Mouse (Mus musculus): Measurements from ENCODE around the gene Mipep. TPM values are rescaled to one million over a fixed set of nuclear protein-coding genes. Genes with fewer than 3 reads are reported as not detected.

Gene Mipep
- total RNA-seq, 1 experiment = 7.9 TPM

DNA sequence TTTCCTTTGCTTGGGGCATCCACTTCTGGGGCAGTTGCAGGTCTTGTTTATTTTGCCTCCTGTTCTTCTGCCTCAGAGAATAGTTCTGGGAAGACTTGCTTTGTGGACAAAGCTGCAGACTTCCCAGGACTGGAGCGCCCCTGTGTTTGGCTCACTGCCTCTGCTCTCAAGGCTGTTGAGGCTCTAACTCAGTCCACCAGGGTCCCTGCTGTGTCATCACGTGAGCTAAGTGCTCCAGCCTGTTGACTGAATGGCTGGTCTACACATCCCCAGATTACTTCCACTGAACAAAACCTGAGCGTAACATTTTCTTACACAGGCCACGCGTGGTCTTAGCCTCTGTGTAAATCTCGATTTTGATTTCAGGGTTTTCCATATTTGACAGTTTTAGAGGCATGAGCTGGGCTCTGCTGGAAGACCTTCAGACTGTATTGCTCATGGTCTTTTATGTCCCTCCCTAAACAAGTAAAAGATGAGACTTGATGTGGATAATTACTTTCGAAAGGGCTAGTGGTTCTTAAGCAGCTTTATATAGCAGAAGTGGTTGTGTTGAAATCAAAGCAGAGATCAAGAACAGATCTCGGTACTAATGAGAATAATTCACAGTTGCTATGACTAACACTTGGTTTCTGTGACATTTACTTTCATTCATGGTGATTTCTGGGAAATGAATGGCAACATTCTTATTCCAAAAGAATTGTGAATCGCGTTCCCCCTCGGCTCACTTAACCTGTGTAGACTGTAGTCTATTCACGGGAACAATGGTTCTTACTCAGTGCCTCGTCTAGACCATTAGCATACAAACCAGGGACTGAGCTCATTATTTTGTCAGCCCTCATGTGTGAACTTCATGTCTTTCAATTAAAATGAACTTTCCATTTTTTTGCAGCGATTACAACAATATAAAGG lies 31.2 kb upstream of the Mipep start:
- no peak overlapping the region for H3K9ac ChIP-seq (ENCODE audit: insufficient read depth, low read depth, low read length, poor library complexity, severe bottlenecking)
- no peak overlapping the region for H3K27ac ChIP-seq (ENCODE audit: insufficient read depth, low read depth, low read length, poor library complexity, severe bottlenecking)
- peaks cover 32% of the 10 kb centered on the region for H3K36me3 ChIP-seq (ENCODE audit: control insufficient read depth, insufficient read depth, low read length, poor library complexity, severe bottlenecking)
- no peaks in the 10 kb centered on the region for H3K9me3 ChIP-seq (ENCODE audit: control insufficient read depth, insufficient read depth, low read depth, low read length)
- peaks cover 0 to 5% of the 10 kb centered on the region in 2 experiments; a peak in 2 of 4 replicates for H3K4me1 ChIP-seq (ENCODE audit: control insufficient read depth in 2 of 2, insufficient read depth in 2 of 2, low read length in 2 of 2, poor library complexity in 1 of 2)
- DNase-seq (ENCODE audit: low read depth, low spot score) = no peak
- TF ChIP-seq MAFK (IDR thresholded peaks at IDR 0.05; ENCODE audit: insufficient read depth, low read depth, low read length) (no peak), CHD2 (IDR thresholded peaks at IDR 0.05; ENCODE audit: low read depth, low read length) (no peak), ZC3H11A (IDR thresholded peaks at IDR 0.05; ENCODE audit: borderline replicate concordance, low read depth, low read length) (no peak), HCFC1 (IDR thresholded peaks at IDR 0.05; ENCODE audit: borderline replicate concordance, insufficient read depth, low read length) (no peak), ZNF384 (IDR thresholded peaks at IDR 0.05; ENCODE audit: low read depth, low read length) (no peak)
- H3K4me3 ChIP-seq (ENCODE audit: insufficient read depth in 1 of 2, low read depth in 1 of 2, low read length in 2 of 2, poor library complexity in 1 of 2, severe bottlenecking in 1 of 2) = no peak overlapping the region
- in situ Hi-C loops (cut with MboI; ENCODE audit: low sequenced_read_pairs in 2 of 2, unreplicated experiment in 2 of 2) = no loop called here

DNA sequence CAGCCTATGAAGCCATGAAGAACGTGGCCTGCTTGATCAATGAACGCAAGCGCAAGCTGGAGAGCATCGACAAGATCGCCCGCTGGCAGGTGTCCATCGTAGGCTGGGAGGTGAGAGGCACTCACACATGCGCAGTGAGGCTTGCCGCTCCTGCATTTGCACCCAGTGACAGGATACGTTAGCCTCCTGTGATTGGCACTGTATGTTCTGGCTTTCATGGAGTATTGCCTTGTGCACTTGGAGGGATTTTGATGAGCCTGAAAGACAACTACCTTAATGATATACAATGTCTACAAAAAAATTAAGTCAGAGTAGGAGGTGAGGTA lies 30.6 kb upstream of the Mipep start:
- TF ChIP-seq CHD2 (IDR thresholded peaks at IDR 0.05; ENCODE audit: low read depth, low read length) = no peak
- TF ChIP-seq ZC3H11A (IDR thresholded peaks at IDR 0.05; ENCODE audit: borderline replicate concordance, low read depth, low read length) = no peak
- no peak for TF ChIP-seq HCFC1 (IDR thresholded peaks at IDR 0.05; ENCODE audit: borderline replicate concordance, insufficient read depth, low read length)
- TF ChIP-seq ZNF384 (IDR thresholded peaks at IDR 0.05; ENCODE audit: low read depth, low read length) = no peak
- no peak for TF ChIP-seq MAFK (IDR thresholded peaks at IDR 0.05; ENCODE audit: insufficient read depth, low read depth, low read length)
- no peak overlapping the region for H3K4me3 ChIP-seq (ENCODE audit: insufficient read depth in 1 of 2, low read depth in 1 of 2, low read length in 2 of 2, poor library complexity in 1 of 2, severe bottlenecking in 1 of 2)
- H3K4me1 ChIP-seq (ENCODE audit: control insufficient read depth in 2 of 2, insufficient read depth in 2 of 2, low read length in 2 of 2, poor library complexity in 1 of 2) = peaks cover 0 to 5% of the 10 kb centered on the region in 2 experiments; a peak in 2 of 4 replicates
- no peaks in the 10 kb centered on the region for H3K9me3 ChIP-seq (ENCODE audit: control insufficient read depth, insufficient read depth, low read depth, low read length)
- H3K27ac ChIP-seq (ENCODE audit: insufficient read depth, low read depth, low read length, poor library complexity, severe bottlenecking) = no peak overlapping the region
- no peak for DNase-seq (ENCODE audit: low read depth, low spot score)
- in situ Hi-C loops (cut with MboI; ENCODE audit: low sequenced_read_pairs in 2 of 2, unreplicated experiment in 2 of 2) = no loop called here
- H3K36me3 ChIP-seq (ENCODE audit: control insufficient read depth, insufficient read depth, low read length, poor library complexity, severe bottlenecking) = peaks cover 34% of the 10 kb centered on the region
- H3K9ac ChIP-seq (ENCODE audit: insufficient read depth, low read depth, low read length, poor library complexity, severe bottlenecking) = no peak overlapping the region

DNA sequence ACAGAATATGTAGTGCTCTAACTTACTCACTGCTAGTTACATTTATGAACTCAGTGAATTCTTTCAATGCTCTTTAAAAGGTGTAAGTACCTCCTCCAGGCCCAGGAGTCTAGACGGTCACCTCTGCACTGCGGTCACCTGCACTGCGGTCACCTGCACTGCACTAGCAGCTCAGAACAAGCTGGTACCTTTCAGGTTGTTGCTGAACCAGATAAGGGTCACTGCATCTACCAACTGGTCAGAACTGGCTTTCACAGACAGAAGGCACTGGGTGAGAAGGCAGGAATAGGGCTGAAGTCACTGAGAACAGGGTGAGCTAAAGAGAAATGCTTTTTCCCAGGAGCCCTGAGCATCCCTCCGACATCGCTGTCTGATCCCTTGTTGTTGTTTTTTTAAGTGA lies 29.7 kb upstream of the Mipep start:
- DNase-seq (ENCODE audit: low read depth, low spot score) = no peak
- no peak overlapping the region for H3K27ac ChIP-seq (ENCODE audit: insufficient read depth, low read depth, low read length, poor library complexity, severe bottlenecking)
- peaks cover 38% of the 10 kb centered on the region for H3K36me3 ChIP-seq (ENCODE audit: control insufficient read depth, insufficient read depth, low read length, poor library complexity, severe bottlenecking)
- in situ Hi-C loops (cut with MboI; ENCODE audit: low sequenced_read_pairs in 2 of 2, unreplicated experiment in 2 of 2) = no loop called here
- no peak overlapping the region for H3K9ac ChIP-seq (ENCODE audit: insufficient read depth, low read depth, low read length, poor library complexity, severe bottlenecking)
- no peak overlapping the region for H3K4me3 ChIP-seq (ENCODE audit: insufficient read depth in 1 of 2, low read depth in 1 of 2, low read length in 2 of 2, poor library complexity in 1 of 2, severe bottlenecking in 1 of 2)
- H3K9me3 ChIP-seq (ENCODE audit: control insufficient read depth, insufficient read depth, low read depth, low read length) = no peaks in the 10 kb centered on the region
- H3K4me1 ChIP-seq (ENCODE audit: control insufficient read depth in 2 of 2, insufficient read depth in 2 of 2, low read length in 2 of 2, poor library complexity in 1 of 2) = peaks cover 0 to 5% of the 10 kb centered on the region in 2 experiments; a peak in 2 of 4 replicates
- no peak for TF ChIP-seq CHD2 (IDR thresholded peaks at IDR 0.05; ENCODE audit: low read depth, low read length)
- TF ChIP-seq ZNF384 (IDR thresholded peaks at IDR 0.05; ENCODE audit: low read depth, low read length) = no peak
- no peak for TF ChIP-seq HCFC1 (IDR thresholded peaks at IDR 0.05; ENCODE audit: borderline replicate concordance, insufficient read depth, low read length)
- TF ChIP-seq MAFK (IDR thresholded peaks at IDR 0.05; ENCODE audit: insufficient read depth, low read depth, low read length) = no peak
- TF ChIP-seq ZC3H11A (IDR thresholded peaks at IDR 0.05; ENCODE audit: borderline replicate concordance, low read depth, low read length) = no peak

DNA sequence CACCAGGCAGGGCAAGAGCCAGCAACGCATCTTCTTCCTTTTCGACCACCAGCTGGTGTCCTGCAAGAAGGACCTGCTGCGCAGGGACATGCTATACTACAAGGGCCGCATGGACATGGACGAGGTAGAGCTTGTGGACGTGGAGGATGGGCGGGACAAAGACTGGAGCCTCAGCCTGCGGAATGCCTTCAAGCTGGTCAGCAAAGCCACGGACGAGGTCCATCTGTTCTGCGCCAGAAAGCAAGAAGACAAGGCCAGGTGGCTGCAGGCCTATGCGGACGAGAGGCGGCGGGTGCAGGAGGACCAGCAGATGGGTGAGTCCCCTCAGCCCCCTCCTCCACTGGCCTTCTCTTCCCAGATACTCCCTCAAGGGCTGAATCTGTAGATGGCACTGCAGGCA lies 28.1 kb upstream of the Mipep start:
- in situ Hi-C loops (cut with MboI; ENCODE audit: low sequenced_read_pairs in 2 of 2, unreplicated experiment in 2 of 2) = no loop called here
- peaks cover 0 to 7% of the 10 kb centered on the region in 2 experiments; a peak in 2 of 4 replicates for H3K4me1 ChIP-seq (ENCODE audit: control insufficient read depth in 2 of 2, insufficient read depth in 2 of 2, low read length in 2 of 2, poor library complexity in 1 of 2)
- peaks cover 38% of the 10 kb centered on the region for H3K36me3 ChIP-seq (ENCODE audit: control insufficient read depth, insufficient read depth, low read length, poor library complexity, severe bottlenecking)
- DNase-seq (ENCODE audit: low read depth, low spot score) = no peak
- H3K9ac ChIP-seq (ENCODE audit: insufficient read depth, low read depth, low read length, poor library complexity, severe bottlenecking) = no peak overlapping the region
- H3K9me3 ChIP-seq (ENCODE audit: control insufficient read depth, insufficient read depth, low read depth, low read length) = no peaks in the 10 kb centered on the region
- H3K27ac ChIP-seq (ENCODE audit: insufficient read depth, low read depth, low read length, poor library complexity, severe bottlenecking) = no peak overlapping the region
- TF ChIP-seq HCFC1 (IDR thresholded peaks at IDR 0.05; ENCODE audit: borderline replicate concordance, insufficient read depth, low read length) (no peak), MAFK (IDR thresholded peaks at IDR 0.05; ENCODE audit: insufficient read depth, low read depth, low read length) (no peak), ZNF384 (IDR thresholded peaks at IDR 0.05; ENCODE audit: low read depth, low read length) (no peak)
- H3K4me3 ChIP-seq (ENCODE audit: insufficient read depth in 1 of 2, low read depth in 1 of 2, low read length in 2 of 2, poor library complexity in 1 of 2, severe bottlenecking in 1 of 2) = no peak overlapping the region
